ENCODE assay signal across 8 mouse cellular contexts in genomic region chr1:162570260-162570748, GRCm38 (mm10). TPM values are rescaled to one million over a fixed set of nuclear protein-coding genes. Genes with fewer than 3 reads are reported as not detected.
DNase-seq lines count a peak whose midpoint lies in the region; ATAC-seq and TF ChIP-seq lines count a peak whose summit lies in the region.

Vamp4 (plus strand) TSS chr1:162570515.

- peak; percentile 23; the same call in 1 of the 2 replicates for TF ChIP-seq CTCF in bone marrow, adult 2 months (IDR thresholded peaks at IDR 0.05; ENCODE audit: control insufficient read depth, insufficient read depth, low read length)

- peak; percentile 79; the same call in 1 of the 2 replicates for TF ChIP-seq POLR2A in bone marrow, adult 2 months (IDR thresholded peaks at IDR 0.05; ENCODE audit: borderline replicate concordance, control insufficient read depth, low read depth, low read length)

- no peaks in the 10 kb centered on the region for H3K4me1 ChIP-seq in bone marrow, adult 2 months (ENCODE audit: control insufficient read depth, insufficient read depth, low read length)
- H3K4me1 ChIP-seq in embryonic facial prominence, embryonic 15.5 days, result peaks cover 17% of the 10 kb centered on the region
- H3K4me1 ChIP-seq in kidney, embryonic 14.5 days (ENCODE audit: control insufficient read depth, insufficient read depth, low read length), result peaks cover 7% of the 10 kb centered on the region; the same call in 1 of the 2 replicates

- H3K36me3 ChIP-seq in embryonic facial prominence, embryonic 15.5 days, result peaks cover 9% of the 10 kb centered on the region
- peaks cover 11% of the 10 kb centered on the region; the same call in 1 of the 2 replicates for H3K36me3 ChIP-seq in kidney, embryonic 14.5 days (ENCODE audit: control insufficient read depth, insufficient read depth, low read length)

- DNase-seq in 416B (ENCODE audit: low read depth) (peak; percentile 91), liver (peak; percentile 93)
- peak; percentile 92 to 94 for DNase-seq in heart, adult 9 months (ENCODE audit: low spot score in 2 of 2)
- DNase-seq in spleen, postnatal 4 days (ENCODE audit: low spot score in 2 of 2), result peak; percentile 91 to 95

- peak; percentile 97 for ATAC-seq in embryonic facial prominence, embryonic 15.5 days (ENCODE audit: insufficient number of reproducible peaks, low FRiP score, low TSS enrichment, low read depth)
- ATAC-seq in kidney, embryonic 14.5 days (ENCODE audit: low FRiP score, low TSS enrichment), result peak; percentile 98
- ATAC-seq in monocyte, adult 5-6 weeks (replicated peaks; ENCODE audit: insufficient number of reproducible peaks, low FRiP score, low TSS enrichment, poor library complexity, severe bottlenecking), result peak; percentile 83

- H3K27me3 ChIP-seq in embryonic facial prominence, embryonic 15.5 days, result no peaks in the 10 kb centered on the region
- H3K27me3 ChIP-seq in kidney, embryonic 14.5 days (ENCODE audit: control insufficient read depth, insufficient read depth, low read length), result no peaks in the 10 kb centered on the region

- H3K4me3 ChIP-seq in bone marrow, adult 2 months (replicated peaks; ENCODE audit: control insufficient read depth, low read depth, low read length), result peak within 1 kb of the TSS; percentile 85
- peak within 1 kb of the TSS; percentile 94 for H3K4me3 ChIP-seq in embryonic facial prominence, embryonic 15.5 days (replicated peaks)
- H3K4me3 ChIP-seq in kidney, embryonic 14.5 days (ENCODE audit: low read length), result peak within 1 kb of the TSS; percentile 92

- H3K9me3 ChIP-seq in embryonic facial prominence, embryonic 15.5 days (replicated peaks), result no peaks in the 10 kb centered on the region
- H3K9me3 ChIP-seq in kidney, embryonic 14.5 days (ENCODE audit: control insufficient read depth, low read length), result peaks cover 5% of the 10 kb centered on the region; the same call in 1 of the 2 replicates

- WGBS in bone marrow, adult 2 months, result 1% methylated on average over 43 of the region's 43 CpGs
- under 1% methylated on average over 42 of the region's 43 CpGs for WGBS in embryonic facial prominence, embryonic 15.5 days
- WGBS in kidney, embryonic 14.5 days, result under 1% methylated on average over 38 of the region's 43 CpGs

- H3K27ac ChIP-seq in bone marrow, adult 2 months (ENCODE audit: control insufficient read depth, insufficient read depth, low read depth, low read length, poor library complexity), result peak within 1 kb of the TSS; percentile 82
- H3K27ac ChIP-seq in embryonic facial prominence, embryonic 15.5 days (replicated peaks), result peak within 1 kb of the TSS; percentile 93
- H3K27ac ChIP-seq in kidney, embryonic 14.5 days (ENCODE audit: low read depth, low read length), result peak within 1 kb of the TSS; percentile 89; the same call in 1 of the 2 replicates

- peak within 1 kb of the TSS; percentile 90 for H3K9ac ChIP-seq in embryonic facial prominence, embryonic 15.5 days
- H3K9ac ChIP-seq in kidney, embryonic 14.5 days (ENCODE audit: low read depth, low read length), result peak within 1 kb of the TSS; percentile 88

- H3K4me2 ChIP-seq in embryonic facial prominence, embryonic 15.5 days (replicated peaks), result peak within 1 kb of the TSS; percentile 63
- H3K4me2 ChIP-seq in kidney, embryonic 14.5 days (replicated peaks; ENCODE audit: low read depth, low read length), result peak within 1 kb of the TSS; percentile 66

RNA-seq across cellular contexts. Expression of gene Vamp4, which starts in this region (rescaled TPM):
- 6.3 and 14.0 TPM in 2 replicates for polyA plus RNA-seq in bone marrow, adult 2 months (2011; ENCODE audit: insufficient read depth, insufficient read length, low replicate concordance, missing spikeins)
- polyA plus RNA-seq in embryonic facial prominence, embryonic 15.5 days (2015; fragmentation: Nextera tagmentation; extraction: Ambion mirVana), result 76.2 and 82.9 TPM in 2 replicates
- 53.6 and 55.5 TPM in 2 replicates for polyA plus RNA-seq in kidney, embryonic 14.5 days (2014; fragmentation: Nextera tagmentation; extraction: Ambion mirVana)
- 94.8 to 131 TPM (median 105 TPM) in 3 replicates for total RNA-seq in monocyte, adult 5-6 weeks (2017)

Comparison
In these comparisons a context has a peak if more than half of its experiments do, and no peak if none do; other contexts are left out.
1. Peak in every context shown above with its lines: DNase-seq, ATAC-seq, H3K4me3 ChIP-seq and H3K27ac ChIP-seq.